Mouse (Mus musculus): ENCODE data around the gene Apopt1. TPM values are rescaled to one million over a fixed set of nuclear protein-coding genes. Genes with fewer than 3 reads are reported as not detected.

Gene Apopt1
- polyA plus RNA-seq, 1 experiment, result 54.6 TPM

DNA sequence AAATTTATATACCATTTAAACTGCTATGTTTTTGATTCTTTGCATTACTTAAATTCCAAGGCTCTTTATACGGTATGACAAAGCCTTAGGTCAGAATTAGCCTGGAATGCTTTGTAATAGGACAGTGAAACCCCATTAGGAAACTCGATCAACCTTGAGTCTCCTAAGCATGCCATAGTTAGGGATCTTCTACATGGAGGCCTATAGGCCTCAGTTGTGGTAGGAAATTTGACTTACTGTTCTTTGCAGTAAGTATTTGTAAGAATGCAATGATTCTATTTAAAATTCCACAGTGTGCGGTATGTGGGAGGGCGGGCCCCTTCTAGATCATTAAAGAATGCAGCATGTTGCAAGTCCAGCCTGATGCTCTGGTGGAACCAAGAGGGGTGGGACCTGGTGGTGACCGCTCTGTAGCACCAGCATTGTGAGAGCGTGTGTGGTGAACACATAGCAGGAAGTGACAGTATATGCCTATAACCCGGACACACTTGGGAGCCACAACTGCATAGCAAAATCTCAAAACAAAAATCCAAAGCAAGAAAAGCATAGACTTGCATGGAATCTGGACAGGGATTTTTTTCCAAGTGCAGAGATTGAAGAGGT is 47.3 kb downstream of the Apopt1 start:
- H3K79me2 ChIP-seq (ENCODE audit: control insufficient read depth, insufficient read depth), result peaks cover 64% of the 10 kb centered on the region
- no peak overlapping the region for H3ac ChIP-seq (ENCODE audit: control insufficient read depth, insufficient read length)
- no peaks in the 10 kb centered on the region for H3K36me3 ChIP-seq (ENCODE audit: control insufficient read depth, insufficient read depth)
- peak overlapping the region; percentile 93 for H3K4me2 ChIP-seq (ENCODE audit: low read depth)
- peak overlapping the region; percentile 87 for H3K4me3 ChIP-seq
- no peak for TF ChIP-seq MAX (IDR thresholded peaks at IDR 0.05; ENCODE audit: low read depth)
- 0 out of 2 replicates have a peak, but pooled peaks have one; percentile 23 for TF ChIP-seq CEBPB (IDR thresholded peaks at IDR 0.05; ENCODE audit: insufficient read depth, poor library complexity, severe bottlenecking)
- no peaks in the 10 kb centered on the region for H3K27me3 ChIP-seq (ENCODE audit: control insufficient read depth, insufficient read depth, insufficient read length)

DNA sequence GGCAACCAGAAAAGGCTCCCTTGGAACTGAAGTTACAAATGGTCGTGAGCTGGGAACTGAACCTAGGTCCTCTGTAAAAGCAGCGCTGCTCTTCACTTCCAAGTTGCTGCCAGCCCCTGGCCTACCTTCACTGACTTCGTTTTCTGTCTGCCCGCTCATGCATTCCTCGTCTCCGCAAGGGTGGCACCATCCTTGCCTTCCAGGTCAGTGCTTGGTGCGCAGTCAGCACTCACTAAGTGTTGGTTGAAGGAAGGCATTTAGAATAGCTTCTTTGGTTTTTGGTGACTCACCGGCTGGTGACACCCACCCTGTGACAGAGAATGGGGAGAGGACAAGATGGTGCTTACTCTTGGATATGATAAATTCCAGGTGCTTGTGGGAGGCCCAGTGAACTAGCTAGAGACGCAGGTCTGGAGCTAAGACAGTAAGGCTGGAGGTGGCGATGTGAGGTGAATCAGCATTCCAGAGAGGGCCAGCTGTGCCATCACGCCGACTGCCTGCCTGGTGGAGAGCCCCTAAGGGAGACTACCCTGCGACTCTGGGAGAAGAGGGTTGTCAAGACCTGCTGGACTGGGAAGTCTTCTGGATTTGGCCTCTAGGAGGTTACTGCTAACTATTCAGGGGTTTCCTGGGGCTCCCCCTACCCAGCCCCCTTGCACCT is 49.7 kb downstream of the Apopt1 start:
- no peaks in the 10 kb centered on the region for H3K27me3 ChIP-seq (ENCODE audit: control insufficient read depth, insufficient read depth, insufficient read length)
- H3K36me3 ChIP-seq (ENCODE audit: control insufficient read depth, insufficient read depth), result no peaks in the 10 kb centered on the region
- H3K79me2 ChIP-seq (ENCODE audit: control insufficient read depth, insufficient read depth), result peaks cover 87% of the 10 kb centered on the region
- TF ChIP-seq MYOG (IDR thresholded peaks at IDR 0.05; ENCODE audit: control insufficient read depth in 1 of 3, insufficient read depth in 1 of 3, insufficient read length in 2 of 3, low read depth in 2 of 3) (peak in 1 of 3 experiments; percentile 62), SRF (IDR thresholded peaks at IDR 0.05; ENCODE audit: control insufficient read depth, insufficient read length, low read depth) (no peak), MYOD1 (IDR thresholded peaks at IDR 0.05; ENCODE audit: control insufficient read depth in 1 of 3, insufficient read length in 2 of 3, low read depth in 2 of 3) (peak in 2 of 3 experiments; percentile 10 to 61), POLR2AphosphoS2 (IDR thresholded peaks at IDR 0.05; ENCODE audit: insufficient read length, low read depth) (no peak), TCF3 (IDR thresholded peaks at IDR 0.05; ENCODE audit: insufficient read length, low read depth) (no peak)
- no peak overlapping the region for H3ac ChIP-seq (ENCODE audit: control insufficient read depth, insufficient read length)
- peak overlapping the region; percentile 5 for H3K4me2 ChIP-seq (ENCODE audit: low read depth)
- H3K4me3 ChIP-seq, result no peak overlapping the region

DNA sequence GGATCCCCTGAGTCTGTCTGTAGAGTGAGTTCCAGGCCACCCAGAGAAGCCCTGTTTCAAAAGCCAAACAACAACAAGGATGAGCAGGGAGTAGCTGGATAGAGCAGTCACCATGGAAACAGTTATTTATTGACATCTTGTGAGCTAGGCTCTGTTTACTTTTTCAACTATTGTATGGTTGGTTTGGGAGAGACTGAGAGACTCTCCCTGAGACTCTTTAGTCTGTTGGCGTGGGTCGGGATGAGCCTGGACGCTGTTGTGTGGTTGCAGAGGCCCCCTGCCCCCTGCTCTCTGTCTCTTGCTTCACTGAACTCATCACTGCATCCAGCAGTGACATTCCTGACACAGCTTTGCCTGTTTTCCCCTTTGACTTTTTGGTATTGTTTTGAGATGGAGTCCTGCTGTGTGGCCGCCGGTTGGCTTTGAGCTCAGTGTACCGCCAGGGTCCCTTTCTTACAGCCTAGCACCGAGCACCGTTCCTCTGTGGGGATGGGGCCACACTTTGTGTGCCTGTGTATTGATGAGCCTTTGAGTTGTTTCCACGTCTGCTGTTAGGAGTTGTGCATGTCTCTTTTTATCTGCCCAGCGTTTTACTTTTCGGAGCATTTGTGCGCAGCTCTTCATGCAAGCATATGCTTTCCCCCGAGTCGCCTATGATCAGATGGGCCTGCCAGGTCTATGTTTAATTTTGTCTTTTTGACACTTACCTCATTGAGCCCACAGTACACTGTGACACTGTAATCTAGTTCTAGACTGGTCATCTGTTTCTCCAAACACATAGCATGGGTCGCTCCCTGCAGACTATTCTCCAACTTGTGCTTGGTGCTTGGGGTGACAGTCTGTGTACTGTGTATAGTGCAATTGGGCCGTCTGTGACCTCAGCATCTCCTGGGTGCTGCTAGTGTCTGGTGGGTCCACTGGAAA is 53.5 kb downstream of the Apopt1 start:
- H3K4me2 ChIP-seq (ENCODE audit: low read depth), result no peak overlapping the region
- no peaks in the 10 kb centered on the region for H3K36me3 ChIP-seq (ENCODE audit: control insufficient read depth, insufficient read depth)
- H3K4me3 ChIP-seq, result no peak overlapping the region
- H3ac ChIP-seq (ENCODE audit: control insufficient read depth, insufficient read length), result no peak overlapping the region
- no peaks in the 10 kb centered on the region for H3K27me3 ChIP-seq (ENCODE audit: control insufficient read depth, insufficient read depth, insufficient read length)
- H3K79me2 ChIP-seq (ENCODE audit: control insufficient read depth, insufficient read depth), result peaks cover 99% of the 10 kb centered on the region
- no peak for TF ChIP-seq TCF3 (IDR thresholded peaks at IDR 0.05; ENCODE audit: insufficient read length, low read depth)
- no peak for TF ChIP-seq MAX (IDR thresholded peaks at IDR 0.05; ENCODE audit: low read depth)
- no peak for TF ChIP-seq SRF (IDR thresholded peaks at IDR 0.05; ENCODE audit: control insufficient read depth, insufficient read length, low read depth)
- TF ChIP-seq REST (IDR thresholded peaks at IDR 0.05; ENCODE audit: insufficient read depth, insufficient read length), result no peak
- TF ChIP-seq USF1 (IDR thresholded peaks at IDR 0.05; ENCODE audit: low read depth), result no peak
- TF ChIP-seq MYOG (IDR thresholded peaks at IDR 0.05; ENCODE audit: control insufficient read depth in 1 of 3, insufficient read depth in 1 of 3, insufficient read length in 2 of 3, low read depth in 2 of 3), result no peak
- no peak for TF ChIP-seq CEBPB (IDR thresholded peaks at IDR 0.05; ENCODE audit: insufficient read depth, poor library complexity, severe bottlenecking)
- TF ChIP-seq TCF12 (IDR thresholded peaks at IDR 0.05; ENCODE audit: insufficient read depth, poor library complexity, severe bottlenecking), result no peak
- no peak for TF ChIP-seq POLR2AphosphoS2 (IDR thresholded peaks at IDR 0.05; ENCODE audit: insufficient read length, low read depth)
- no peak for TF ChIP-seq MYOD1 (IDR thresholded peaks at IDR 0.05; ENCODE audit: control insufficient read depth in 1 of 3, insufficient read length in 2 of 3, low read depth in 2 of 3)
- TF ChIP-seq E2F4 (IDR thresholded peaks at IDR 0.05; ENCODE audit: insufficient read depth), result no peak
- TF ChIP-seq POLR2A (IDR thresholded peaks at IDR 0.05; ENCODE audit: insufficient read length, low read depth), result no peak

DNA sequence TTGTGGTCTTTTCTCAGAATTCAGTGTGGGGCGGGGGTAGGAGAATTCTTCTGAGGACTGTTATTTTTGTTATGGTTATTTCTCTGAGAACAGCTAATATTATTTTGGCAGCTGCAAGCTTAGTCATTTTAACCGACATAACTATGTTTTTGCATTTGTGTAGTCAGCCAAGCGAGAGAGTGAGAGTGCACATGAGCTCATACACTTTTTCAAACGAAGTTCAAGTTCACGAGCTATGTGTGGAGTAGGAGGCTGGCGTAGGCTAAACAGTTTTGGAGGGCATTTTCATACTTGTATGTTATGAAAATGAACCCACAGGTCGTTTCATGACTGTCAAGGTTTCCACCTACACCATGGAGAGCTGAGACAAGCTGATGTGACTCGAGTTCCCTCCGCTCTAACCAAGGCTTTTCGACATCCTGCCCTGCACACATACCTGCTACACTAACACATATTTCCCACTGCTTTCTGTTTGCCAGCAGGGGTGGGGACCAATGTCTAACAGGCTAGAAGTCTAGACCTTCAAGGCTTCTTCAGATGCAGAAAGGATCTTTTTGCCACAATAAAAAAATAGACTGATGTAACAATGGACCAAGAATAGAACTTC is 55.4 kb downstream of the Apopt1 start:
- TF ChIP-seq MYOG (IDR thresholded peaks at IDR 0.05; ENCODE audit: control insufficient read depth in 1 of 3, insufficient read depth in 1 of 3, insufficient read length in 2 of 3, low read depth in 2 of 3), result no peak
- TF ChIP-seq TCF12 (IDR thresholded peaks at IDR 0.05; ENCODE audit: insufficient read depth, poor library complexity, severe bottlenecking), result no peak
- TF ChIP-seq USF1 (IDR thresholded peaks at IDR 0.05; ENCODE audit: low read depth), result no peak
- no peak for TF ChIP-seq CEBPB (IDR thresholded peaks at IDR 0.05; ENCODE audit: insufficient read depth, poor library complexity, severe bottlenecking)
- TF ChIP-seq MYOD1 (IDR thresholded peaks at IDR 0.05; ENCODE audit: control insufficient read depth in 1 of 3, insufficient read length in 2 of 3, low read depth in 2 of 3), result no peak
- TF ChIP-seq E2F4 (IDR thresholded peaks at IDR 0.05; ENCODE audit: insufficient read depth), result no peak
- no peak for TF ChIP-seq TCF3 (IDR thresholded peaks at IDR 0.05; ENCODE audit: insufficient read length, low read depth)
- no peak for TF ChIP-seq POLR2A (IDR thresholded peaks at IDR 0.05; ENCODE audit: insufficient read length, low read depth)
- TF ChIP-seq REST (IDR thresholded peaks at IDR 0.05; ENCODE audit: insufficient read depth, insufficient read length), result no peak
- no peak for TF ChIP-seq MAX (IDR thresholded peaks at IDR 0.05; ENCODE audit: low read depth)
- no peak for TF ChIP-seq SRF (IDR thresholded peaks at IDR 0.05; ENCODE audit: control insufficient read depth, insufficient read length, low read depth)
- no peak for TF ChIP-seq POLR2AphosphoS2 (IDR thresholded peaks at IDR 0.05; ENCODE audit: insufficient read length, low read depth)
- H3K36me3 ChIP-seq (ENCODE audit: control insufficient read depth, insufficient read depth), result peaks cover 13% of the 10 kb centered on the region

More for the DNA sequence above, 55.4 kb downstream of the Apopt1 start:
- Histone ChIP-seq H3K79me2 (ENCODE audit: control insufficient read depth, insufficient read depth) (peaks cover 94% of the 10 kb centered on the region), H3K27me3 (ENCODE audit: control insufficient read depth, insufficient read depth, insufficient read length) (no peaks in the 10 kb centered on the region), H3K4me3 (no peak overlapping the region), H3ac (ENCODE audit: control insufficient read depth, insufficient read length) (no peak overlapping the region), H3K4me2 (ENCODE audit: low read depth) (peak overlapping the region; percentile 33)

Measured in myocyte (in vitro differentiated cells).